Comparison of ENCODE assay signal across 9 mouse cellular contexts in the genomic region with DNA sequence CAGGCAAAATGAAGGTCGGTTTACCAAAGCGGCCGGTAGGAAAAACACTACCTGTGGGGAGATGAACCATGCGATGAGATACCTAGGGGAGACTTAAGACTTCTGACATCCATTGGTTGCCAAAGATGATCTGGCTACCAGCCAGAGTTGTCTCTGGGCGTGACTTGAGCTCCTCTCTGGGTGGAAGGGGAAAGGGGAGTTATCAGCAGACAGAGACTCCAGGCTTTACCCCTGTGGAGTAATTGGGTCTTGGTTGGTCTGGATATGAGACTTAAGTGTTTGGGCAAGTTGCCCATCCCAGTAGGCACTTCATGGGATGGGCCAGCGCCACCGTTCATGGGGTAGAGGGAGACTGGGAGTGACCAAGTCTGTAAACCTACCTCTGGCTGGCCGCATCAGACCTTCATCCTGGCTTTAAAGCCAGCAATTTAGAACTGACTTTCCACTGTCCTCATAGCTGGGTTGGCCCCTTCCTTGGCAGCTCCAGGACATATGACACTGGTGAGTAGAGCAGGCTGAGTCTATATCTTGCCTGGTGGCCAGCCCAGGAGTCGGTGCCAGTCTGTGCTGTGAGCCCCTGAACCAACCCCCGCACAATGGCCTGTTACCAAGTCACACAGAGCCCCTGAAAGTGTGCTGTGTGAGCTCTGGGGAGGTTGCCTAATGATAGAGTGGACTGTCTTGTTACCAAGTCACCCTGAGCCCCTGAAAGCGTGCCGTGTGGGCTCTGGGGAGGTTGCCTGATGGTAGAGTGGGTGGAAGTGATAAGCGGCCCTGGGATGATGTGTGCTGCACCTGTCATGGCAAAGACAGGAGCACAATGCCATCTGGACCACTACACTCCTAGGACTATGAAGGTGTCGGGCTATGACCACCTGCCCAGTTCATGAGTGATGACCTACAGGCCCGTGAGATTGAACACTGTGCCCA. TPM values are rescaled to one million over a fixed set of nuclear protein-coding genes. Genes with fewer than 3 reads are reported as not detected.
DNase-seq lines count a peak whose midpoint lies in the region; ATAC-seq and TF ChIP-seq lines count a peak whose summit lies in the region.
"Had no signal": no experiment of that assay in that cellular context is flagged by ENCODE, and none has a peak within 500 bp of the region (broad histone marks: within the 10 kb centered on the region; RNA-seq: fewer than 3 reads in every experiment).

No protein-coding gene starts in this region.

- H3K4me2 ChIP-seq in kidney, embryonic 15.5 days: no peak overlapping the region

- H3K27me3 ChIP-seq in kidney, embryonic 15.5 days: no peaks in the 10 kb centered on the region
- H3K27me3 ChIP-seq in small intestine, adult 2 months (ENCODE audit: control insufficient read depth, insufficient read depth, low read length): no peaks in the 10 kb centered on the region

- no peak overlapping the region for H3K27ac ChIP-seq in kidney, embryonic 15.5 days
- peak overlapping the region; percentile 95 for H3K27ac ChIP-seq in small intestine, adult 2 months (ENCODE audit: insufficient read depth, low read depth, low read length)
- H3K27ac ChIP-seq: left cerebral cortex, adult 2 months had no signal

- no peak for TF ChIP-seq POLR2A in small intestine, adult 2 months (IDR thresholded peaks at IDR 0.05; ENCODE audit: low read depth, low read length)
- no peak for TF ChIP-seq POLR2A in lung, adult 2 months (IDR thresholded peaks at IDR 0.05; ENCODE audit: borderline replicate concordance, extremely low read depth, low read depth, low read length)

- H3K9me3 ChIP-seq in kidney, embryonic 15.5 days (replicated peaks): no peaks in the 10 kb centered on the region

- no peak overlapping the region for H3K9ac ChIP-seq in kidney, embryonic 15.5 days

- no peak for TF ChIP-seq CTCF in small intestine, adult 2 months (IDR thresholded peaks at IDR 0.05; ENCODE audit: extremely low read depth, insufficient read length, insufficient replicate concordance, low read depth, low read length)
- TF ChIP-seq CTCF in lung, adult 2 months (IDR thresholded peaks at IDR 0.05; ENCODE audit: insufficient read depth, low read length): no peak

- peak; percentile 55 for ATAC-seq in kidney, embryonic 15.5 days (replicated peaks; ENCODE audit: low FRiP score)

- H3K36me3 ChIP-seq in kidney, embryonic 15.5 days: no peaks in the 10 kb centered on the region
- no peaks in the 10 kb centered on the region for H3K36me3 ChIP-seq in small intestine, adult 2 months (ENCODE audit: control insufficient read depth, insufficient read depth, low read length)

- DNase-seq in kidney, postnatal 4 days: no peak
- DNase-seq in cerebellum, postnatal 10 days: peak; percentile 74 to 79
- DNase-seq in heart, postnatal 4 days: peak; percentile 34
- DNase-seq in lung, adult 2 months: no peak
- DNase-seq in retina, embryonic 14.5 days (ENCODE audit: low spot score): no peak
- DNase-seq: thymus, postnatal 4 days had no signal

- 90% methylated on average over 15 of the region's 15 CpGs for WGBS in kidney, embryonic 15.5 days
- WGBS in small intestine, adult 2 months: 74% methylated on average over 15 of the region's 15 CpGs
- 88% methylated on average over 15 of the region's 15 CpGs for WGBS in lung, adult 2 months

- H3K4me1 ChIP-seq in kidney, embryonic 15.5 days: 0 out of 2 replicates have a peak, but pooled peaks cover 2% of the 10 kb centered on the region
- peaks cover 34% of the 10 kb centered on the region for H3K4me1 ChIP-seq in small intestine, adult 2 months (ENCODE audit: control insufficient read depth, insufficient read depth, insufficient read length, low read length)
- H3K4me1 ChIP-seq in lung, adult 2 months (ENCODE audit: control insufficient read depth, insufficient read depth, low read length): no peaks in the 10 kb centered on the region

- no peak overlapping the region for H3K4me3 ChIP-seq in kidney, embryonic 15.5 days (replicated peaks)
- H3K4me3 ChIP-seq in small intestine, adult 2 months (ENCODE audit: low read depth, low read length): 0 out of 2 replicates have a peak overlapping the region, but pooled peaks have one; percentile 16
- no peak overlapping the region for H3K4me3 ChIP-seq in lung, adult 2 months (replicated peaks; ENCODE audit: extremely low read depth, low read depth, low read length)
- H3K4me3 ChIP-seq: left cerebral cortex, adult 2 months had no signal

RNA-seq across cellular contexts. Expression of gene Mxi1, which starts 52.4 kb away (rescaled TPM):
- 37.3 and 40.2 TPM in 2 replicates for polyA plus RNA-seq in kidney, embryonic 15.5 days (2015; fragmentation: Nextera tagmentation; extraction: Ambion mirVana)
- 10 to 100 TPM; 26.1 to 27.1 TPM for total RNA-seq in heart, postnatal 4 days (2021)
- 30.7 and 66.0 TPM in 2 replicates for polyA plus RNA-seq in small intestine, adult 2 months (2012; rRNA removed)
- polyA plus RNA-seq in lung, adult 2 months (2012; rRNA removed): 17.0 and 21.5 TPM in 2 replicates

Comparison
In these comparisons a context has a peak if more than half of its experiments do, and no peak if none do; other contexts are left out.
1. DNase-seq: peak in cerebellum, postnatal 10 days (2 of 2) and heart, postnatal 4 days (single experiment); none in kidney, postnatal 4 days (0 of 2), lung, adult 2 months (single experiment) and retina, embryonic 14.5 days (single experiment).